Mouse (Mus musculus): ENCODE results near the gene Rtkn2.

GRCm38 (mm10) chr10:68089435-68090196 is 110.2 kb downstream of the Rtkn2 start:
- no peak for TF ChIP-seq POLR2A (IDR thresholded peaks at IDR 0.05; ENCODE audit: insufficient read length, low read depth)
- TF ChIP-seq REST (IDR thresholded peaks at IDR 0.05; ENCODE audit: insufficient read depth, insufficient read length): no peak
- TF ChIP-seq E2F4 (IDR thresholded peaks at IDR 0.05; ENCODE audit: insufficient read depth): no peak
- TF ChIP-seq USF1 (IDR thresholded peaks at IDR 0.05; ENCODE audit: low read depth): no peak
